Mouse (Mus musculus): ENCODE measurements at regions not wholly inside any gene's neighbourhood (a gene's known extent, or its start where the extent isn't known, plus 50 kb on each side); places are given as distances from the start of the nearest gene placed in this dataset.

DNA sequence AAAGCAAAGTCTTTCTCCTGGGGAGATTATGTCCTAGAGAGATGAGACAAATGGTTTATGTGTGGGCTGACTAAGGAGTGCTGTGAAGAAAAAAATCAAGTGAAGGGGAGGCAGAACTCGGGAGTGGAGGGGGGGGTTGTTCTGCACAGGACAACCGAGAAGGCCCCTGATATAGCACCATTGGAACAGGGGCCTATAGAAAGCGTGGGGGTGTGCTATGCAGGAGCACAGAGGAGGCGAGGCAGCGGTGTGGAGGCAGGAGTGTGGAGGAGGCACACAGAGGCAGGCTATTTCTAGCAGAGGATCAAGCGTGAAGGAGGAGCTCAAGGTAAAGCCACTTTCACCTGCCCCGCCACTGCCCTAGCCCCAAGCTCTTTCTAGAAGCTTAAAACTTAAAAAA is 88.0 kb upstream of the Dapk1 start:
- no peak for DNase-seq (ENCODE audit: low spot score)

DNA sequence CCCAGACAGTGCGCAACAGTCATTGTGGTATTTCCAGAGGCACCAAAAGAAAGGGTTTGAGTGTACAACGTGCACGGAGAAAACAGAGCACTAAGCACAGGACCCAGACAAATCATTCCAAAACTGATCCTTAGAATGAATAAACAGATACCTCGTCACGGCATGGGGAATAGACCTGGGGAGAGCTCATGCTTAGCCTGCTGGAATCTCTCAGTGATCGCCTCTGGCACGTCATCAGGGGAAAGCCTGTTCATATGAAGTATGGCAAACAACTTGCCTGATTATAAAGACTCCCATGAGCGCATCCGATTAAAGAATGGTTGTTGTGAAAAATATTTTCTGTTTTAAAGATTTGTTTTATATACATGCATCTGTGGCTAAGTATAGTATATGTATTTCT is 86.9 kb upstream of the Dapk1 start:
- DNase-seq (ENCODE audit: low spot score) = no peak

DNA sequence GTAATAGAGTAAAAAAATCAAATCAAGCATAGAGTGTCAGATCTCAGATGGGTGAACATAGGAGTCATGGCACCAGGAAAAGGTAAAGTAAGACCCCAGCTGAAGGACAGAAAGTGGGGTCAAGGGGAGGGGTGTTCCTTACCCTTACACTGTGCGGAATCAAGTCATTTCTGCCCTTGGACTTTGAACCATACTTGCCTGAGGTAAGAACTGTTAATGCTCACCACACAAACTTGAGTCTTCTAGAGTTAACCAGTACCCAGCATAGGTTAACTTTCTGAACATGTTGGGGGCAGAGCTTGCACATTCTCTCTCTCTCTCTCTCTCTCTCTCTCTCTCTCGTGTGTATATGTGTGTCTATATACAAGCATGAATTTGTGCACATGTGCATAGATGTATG is 83.7 kb upstream of the Dapk1 start:
- DNase-seq (ENCODE audit: low spot score) = no peak

GRCm38 (mm10) chr13:60519708-60520107 is 82.0 kb upstream of the Dapk1 start:
- DNase-seq (ENCODE audit: low spot score) = no peak

DNA sequence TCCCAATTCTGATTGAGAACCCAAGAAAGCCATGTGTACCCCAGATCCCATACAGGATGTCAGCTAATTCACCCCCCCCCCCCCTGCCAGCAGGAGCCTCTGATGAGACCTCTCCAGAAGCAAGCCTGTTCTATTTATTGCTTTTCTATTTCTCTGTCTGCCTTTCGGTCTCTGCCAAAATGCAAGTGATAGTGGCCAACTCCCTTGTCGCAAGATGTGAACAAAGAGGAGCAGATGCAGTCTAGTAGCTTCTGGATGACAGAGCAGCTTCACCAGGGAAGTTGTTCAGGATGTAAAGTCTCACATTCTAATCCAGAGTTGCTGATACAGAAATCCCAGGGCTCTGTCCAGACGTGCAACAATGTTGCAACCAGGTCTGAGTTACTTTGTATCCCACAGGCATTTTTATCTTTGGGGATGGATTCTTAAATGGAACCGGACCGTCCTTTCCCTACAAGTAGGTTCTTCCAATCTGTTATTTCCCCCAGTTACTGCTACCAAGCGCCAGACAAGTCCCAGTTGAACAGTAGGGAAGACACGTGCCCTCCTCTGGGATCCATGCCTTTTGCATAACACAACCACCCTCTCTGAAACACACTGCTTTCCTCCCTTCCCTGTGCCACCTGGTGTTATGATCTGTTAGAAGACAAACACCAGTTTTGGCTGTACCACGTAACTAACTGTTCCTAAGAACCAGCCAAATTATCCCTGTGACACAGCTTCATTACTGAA is 78.9 kb upstream of the Dapk1 start:
- no peak for DNase-seq (ENCODE audit: low spot score)

- DNase-seq (ENCODE audit: low spot score) = no peak
Observed at GRCm38 (mm10) chr13:60527806-60528205, 73.9 kb upstream of the Dapk1 start.

- DNase-seq (ENCODE audit: low spot score) = no peak
Observed at GRCm38 (mm10) chr13:60528819-60529218, 72.9 kb upstream of the Dapk1 start.

- DNase-seq (ENCODE audit: low spot score) = no peak
Observed at GRCm38 (mm10) chr13:60529381-60530069, 72.2 kb upstream of the Dapk1 start.

DNA sequence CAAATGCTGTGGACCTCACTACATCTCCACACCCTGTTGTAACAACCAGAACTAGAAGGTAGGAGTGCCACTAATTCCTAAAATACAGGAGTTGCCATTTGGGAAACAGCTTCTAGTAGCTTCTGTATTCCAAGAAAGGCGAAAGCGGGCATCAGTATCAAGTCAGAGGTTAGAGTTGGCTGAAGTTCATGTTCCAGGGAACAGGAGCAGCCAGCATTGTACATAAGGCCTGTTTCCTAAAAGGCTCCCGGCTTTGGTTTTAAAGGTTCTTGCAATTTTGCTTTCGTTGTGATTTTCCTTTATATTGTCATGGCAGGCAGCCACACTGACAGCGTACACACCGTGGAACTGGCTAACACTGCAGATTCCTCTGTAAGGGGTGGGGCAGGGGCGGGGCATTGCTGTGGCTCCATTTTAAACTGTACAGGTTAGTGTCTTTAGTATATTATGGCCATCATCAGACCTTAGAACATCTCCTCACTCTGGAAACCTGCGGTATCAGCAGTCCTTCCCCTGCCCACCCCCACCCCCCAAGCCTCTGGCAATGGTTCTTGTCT is 67.8 kb upstream of the Dapk1 start:
- no peak for DNase-seq (ENCODE audit: low spot score)

GRCm38 (mm10) chr13:60534501-60534900 is 67.2 kb upstream of the Dapk1 start:
- no peak for DNase-seq (ENCODE audit: low spot score)

- DNase-seq (ENCODE audit: low spot score) = no peak
Observed at GRCm38 (mm10) chr13:60535045-60535444, 66.7 kb upstream of the Dapk1 start.

DNA sequence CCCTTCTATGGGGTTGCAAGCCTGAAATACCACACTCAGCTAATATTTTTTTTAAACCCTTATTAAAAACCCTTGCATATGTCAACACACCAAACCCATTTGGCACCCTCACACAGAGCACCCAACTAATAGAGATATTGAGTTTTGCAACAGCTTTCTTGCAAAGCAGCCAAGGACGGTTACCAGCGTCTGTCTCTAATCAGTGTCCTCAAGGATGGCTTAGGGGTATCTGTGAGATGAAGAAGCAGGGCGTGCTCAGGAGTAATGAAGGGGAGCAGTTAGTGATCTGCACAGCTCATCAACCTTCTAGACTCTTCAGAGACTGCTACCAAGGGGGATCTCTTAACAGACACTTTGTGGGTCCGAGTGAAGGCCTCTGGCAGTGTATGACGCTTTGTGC is 65.0 kb upstream of the Dapk1 start:
- no peak for DNase-seq (ENCODE audit: low spot score)

DNA sequence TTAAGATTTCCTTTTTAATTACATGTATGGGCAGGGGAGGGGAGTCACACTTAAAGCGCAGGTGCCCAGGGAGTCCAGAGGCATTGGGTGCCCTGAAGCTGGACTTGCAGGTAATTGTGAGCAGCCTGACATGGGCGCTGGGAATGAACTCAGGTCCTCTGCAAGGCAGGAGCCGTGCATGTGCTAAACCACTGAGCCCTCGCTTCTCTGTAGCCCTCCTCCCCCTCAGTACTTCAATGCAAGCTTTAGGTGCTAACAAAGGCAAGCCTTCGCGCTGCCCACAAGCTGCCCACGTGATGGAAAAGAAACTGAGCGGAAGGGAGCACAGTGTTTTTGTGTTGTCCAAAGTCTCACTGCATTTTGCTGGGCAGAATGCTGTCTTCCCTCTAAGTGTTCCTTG is 63.6 kb upstream of the Dapk1 start:
- no peak for DNase-seq (ENCODE audit: low spot score)

- DNase-seq (ENCODE audit: low spot score) = no peak
Observed at GRCm38 (mm10) chr13:60541165-60541564, 60.6 kb upstream of the Dapk1 start.

GRCm38 (mm10) chr13:60544363-60544762 is 57.4 kb upstream of the Dapk1 start:
- DNase-seq (ENCODE audit: low spot score) = no peak

- no peak for DNase-seq (ENCODE audit: low spot score)
Observed at GRCm38 (mm10) chr13:60545999-60546733, 55.6 kb upstream of the Dapk1 start.
